Mouse (Mus musculus): ENCODE results near the gene Endod1.

Endod1 gene

GRCm38 (mm10) chr9:14381353-14382055 is at the start of gene Endod1:
Endod1 (minus strand) TSS chr9:14381507.
- DNase-seq: peak; percentile 39 to 51

- DNase-seq: no peak
Observed at GRCm38 (mm10) chr9:14409153-14409552, 27.8 kb upstream of the Endod1 start.

- DNase-seq: no peak
Observed at GRCm38 (mm10) chr9:14408044-14408443, 26.7 kb upstream of the Endod1 start.

- no peak for DNase-seq
Observed at GRCm38 (mm10) chr9:14406056-14406455, 24.7 kb upstream of the Endod1 start.

- no peak for DNase-seq
Observed at GRCm38 (mm10) chr9:14402099-14402498, 20.8 kb upstream of the Endod1 start.

GRCm38 (mm10) chr9:14400392-14400791 is 19.1 kb upstream of the Endod1 start:
- DNase-seq: no peak

- DNase-seq: no peak
Observed at GRCm38 (mm10) chr9:14398946-14399345, 17.6 kb upstream of the Endod1 start.

- DNase-seq: no peak
Observed at GRCm38 (mm10) chr9:14398084-14398483, 16.8 kb upstream of the Endod1 start.

GRCm38 (mm10) chr9:14397449-14397819 is 16.1 kb upstream of the Endod1 start:
- no peak for DNase-seq

- no peak for DNase-seq
Observed at GRCm38 (mm10) chr9:14396819-14397448, 15.6 kb upstream of the Endod1 start.

GRCm38 (mm10) chr9:14396096-14396495 is 14.8 kb upstream of the Endod1 start:
- no peak for DNase-seq

GRCm38 (mm10) chr9:14394956-14395561 is 13.8 kb upstream of the Endod1 start:
- DNase-seq: no peak

GRCm38 (mm10) chr9:14391841-14392318 is 10.6 kb upstream of the Endod1 start:
- no peak for DNase-seq

GRCm38 (mm10) chr9:14391286-14391685 is 10.0 kb upstream of the Endod1 start:
- no peak for DNase-seq

GRCm38 (mm10) chr9:14390278-14390677 is 9.0 kb upstream of the Endod1 start:
- peak in 1 of 2 experiments; percentile 35 for DNase-seq

- DNase-seq: peak; percentile 54 to 72
Observed at GRCm38 (mm10) chr9:14389050-14389621, 7.8 kb upstream of the Endod1 start.

GRCm38 (mm10) chr9:14388001-14388400 is 6.7 kb upstream of the Endod1 start:
- DNase-seq: no peak

- no peak for DNase-seq
Observed at GRCm38 (mm10) chr9:14386831-14387230, 5.5 kb upstream of the Endod1 start.

- DNase-seq: no peak
Observed at GRCm38 (mm10) chr9:14385665-14386064, 4.4 kb upstream of the Endod1 start.

GRCm38 (mm10) chr9:14383186-14383920 is 2.0 kb upstream of the Endod1 start:
- no peak for DNase-seq

- no peak for DNase-seq
Observed at GRCm38 (mm10) chr9:14382256-14382791, 1.0 kb upstream of the Endod1 start.
